Mouse (Mus musculus): ENCODE data around the gene Lca5l.
"Not testable (repeated sequence)": the region's sequence is repeated elsewhere in the genome, so short reads cannot be mapped to it uniquely, and the experiment has no call there.

The Lca5l gene

DNA sequence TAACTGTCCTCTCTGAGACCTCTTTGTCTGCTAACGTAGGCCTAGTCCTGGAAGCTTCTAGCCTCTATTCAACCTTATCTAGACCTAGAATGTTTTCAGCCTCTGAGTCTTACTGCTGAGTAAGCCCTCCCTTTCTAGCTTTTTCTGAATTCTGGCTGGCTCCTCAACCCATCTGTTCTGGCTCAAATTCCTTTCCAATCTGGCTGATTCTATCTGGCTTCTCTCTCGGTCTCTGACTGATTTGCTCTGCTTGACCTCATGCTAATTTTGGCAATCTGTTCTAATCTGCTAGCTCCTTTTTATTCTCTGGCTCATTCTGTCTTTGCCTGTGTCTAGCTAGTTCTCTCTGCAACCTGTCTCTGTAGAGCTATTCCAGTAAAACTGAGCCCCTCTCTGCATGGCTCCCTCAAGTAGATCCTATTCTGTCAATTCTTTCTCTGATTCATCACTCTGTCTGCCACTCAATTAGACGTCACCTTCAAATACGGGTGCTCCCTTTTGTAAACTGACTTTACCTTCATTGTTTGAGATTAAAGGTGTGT, 26.3 kb downstream of the Lca5l start:
- DNase-seq (ENCODE audit: low spot score): no peak

- no peak for DNase-seq (ENCODE audit: low spot score)
These were observed 30.7 kb downstream of the Lca5l start for GRCm38 (mm10) chr16:96161336-96161735.

DNA sequence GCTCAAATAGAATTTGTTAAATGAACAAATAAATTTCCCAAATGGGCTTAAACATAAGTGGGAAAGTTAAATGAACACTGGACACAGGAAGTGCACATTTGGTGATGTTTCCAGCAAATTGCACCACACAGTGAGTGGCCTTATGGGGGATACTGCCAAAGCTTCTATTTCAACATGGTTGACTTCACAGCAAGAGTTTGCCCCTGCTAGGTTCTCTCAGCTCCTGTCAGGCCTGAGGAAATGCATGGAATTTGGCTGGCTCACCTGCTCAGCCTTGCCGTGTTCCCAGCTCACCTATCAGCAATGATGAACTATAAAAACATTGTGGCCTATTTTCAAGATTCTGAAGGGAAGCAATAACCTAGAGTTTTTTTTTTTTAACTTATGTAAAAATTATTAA, 31.1 kb downstream of the Lca5l start:
- no peak for DNase-seq (ENCODE audit: low spot score)

GRCm38 (mm10) chr16:96159794-96160346, 32.2 kb downstream of the Lca5l start:
- no peak for DNase-seq (ENCODE audit: low spot score)

GRCm38 (mm10) chr16:96159091-96159731, 32.9 kb downstream of the Lca5l start:
- peak; percentile 63 for DNase-seq (ENCODE audit: low spot score)

GRCm38 (mm10) chr16:96158511-96159080, 33.5 kb downstream of the Lca5l start:
- DNase-seq (ENCODE audit: low spot score): no peak

- DNase-seq (ENCODE audit: low spot score): no peak
These were observed 34.9 kb downstream of the Lca5l start for GRCm38 (mm10) chr16:96157171-96157570.

- DNase-seq (ENCODE audit: low spot score): peak; percentile 44
These were observed 36.1 kb downstream of the Lca5l start for GRCm38 (mm10) chr16:96156019-96156418.

- DNase-seq (ENCODE audit: low spot score): no peak
These were observed 37.6 kb downstream of the Lca5l start for GRCm38 (mm10) chr16:96154476-96154875.

GRCm38 (mm10) chr16:96151551-96151950, 40.5 kb downstream of the Lca5l start:
- DNase-seq (ENCODE audit: low spot score): peak; percentile 83

DNA sequence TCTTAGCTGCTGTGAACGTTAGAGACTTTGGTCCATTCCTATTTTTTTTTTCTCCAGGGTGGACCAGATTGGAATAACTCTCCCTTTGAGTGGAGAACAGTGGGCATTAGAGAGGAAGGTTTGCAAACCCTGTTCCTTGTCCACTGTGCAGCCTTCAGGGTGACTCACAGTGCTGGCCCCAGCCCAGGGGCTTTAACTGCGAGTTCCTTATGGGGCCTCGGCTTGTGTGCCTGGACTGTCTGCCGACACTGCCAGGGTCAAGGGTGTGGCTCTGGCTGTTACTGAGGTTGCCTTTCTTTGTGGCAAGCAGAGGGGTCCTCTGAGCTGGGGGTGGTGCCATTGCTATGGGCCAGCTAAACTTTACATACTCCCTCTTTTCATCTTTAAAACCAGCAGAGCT, 41.1 kb downstream of the Lca5l start:
- peak; percentile 84 for DNase-seq (ENCODE audit: low spot score)

DNA sequence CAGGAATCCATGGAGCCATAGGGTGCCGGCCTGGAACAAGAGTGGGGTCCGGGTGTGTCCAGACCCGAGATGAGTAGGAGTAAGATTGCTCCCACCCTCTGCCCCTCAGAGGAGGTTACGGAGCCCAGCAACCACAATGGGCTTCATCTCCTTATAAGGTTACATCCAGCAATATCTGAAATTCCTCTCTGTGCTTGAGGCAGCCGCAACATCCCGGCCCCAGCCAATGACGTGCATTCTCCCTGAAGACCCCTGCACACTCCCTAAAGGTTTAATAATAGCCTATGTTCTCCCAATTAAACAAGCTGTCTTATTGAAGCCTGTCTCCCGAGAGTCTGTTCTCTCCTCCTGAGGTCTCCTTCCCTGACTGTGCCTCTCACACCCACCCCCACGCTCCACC, 42.8 kb downstream of the Lca5l start:
- no peak for DNase-seq (ENCODE audit: low spot score)

GRCm38 (mm10) chr16:96148834-96149233, 43.2 kb downstream of the Lca5l start:
- DNase-seq (ENCODE audit: low spot score): peak; percentile 47

DNA sequence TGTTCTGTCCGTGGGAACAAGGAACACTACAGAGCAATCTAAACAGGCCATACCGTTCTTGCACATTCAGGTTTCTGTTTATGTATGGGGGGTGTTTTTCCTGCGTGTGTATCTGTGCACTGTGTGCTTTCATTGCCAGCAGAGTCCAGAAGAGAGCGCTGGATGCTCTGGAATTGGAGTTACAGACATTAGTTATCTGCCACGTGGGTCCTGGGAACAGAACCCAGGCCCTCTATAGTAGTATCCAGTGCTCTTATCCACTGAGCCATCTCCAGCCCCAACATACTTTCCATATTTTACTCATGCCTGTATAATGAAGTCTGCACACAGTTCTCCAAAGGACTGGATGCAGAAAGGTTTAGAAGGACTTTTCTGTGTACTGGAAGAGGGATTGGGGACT, 46.3 kb downstream of the Lca5l start:
- DNase-seq (ENCODE audit: low spot score): no peak

DNA sequence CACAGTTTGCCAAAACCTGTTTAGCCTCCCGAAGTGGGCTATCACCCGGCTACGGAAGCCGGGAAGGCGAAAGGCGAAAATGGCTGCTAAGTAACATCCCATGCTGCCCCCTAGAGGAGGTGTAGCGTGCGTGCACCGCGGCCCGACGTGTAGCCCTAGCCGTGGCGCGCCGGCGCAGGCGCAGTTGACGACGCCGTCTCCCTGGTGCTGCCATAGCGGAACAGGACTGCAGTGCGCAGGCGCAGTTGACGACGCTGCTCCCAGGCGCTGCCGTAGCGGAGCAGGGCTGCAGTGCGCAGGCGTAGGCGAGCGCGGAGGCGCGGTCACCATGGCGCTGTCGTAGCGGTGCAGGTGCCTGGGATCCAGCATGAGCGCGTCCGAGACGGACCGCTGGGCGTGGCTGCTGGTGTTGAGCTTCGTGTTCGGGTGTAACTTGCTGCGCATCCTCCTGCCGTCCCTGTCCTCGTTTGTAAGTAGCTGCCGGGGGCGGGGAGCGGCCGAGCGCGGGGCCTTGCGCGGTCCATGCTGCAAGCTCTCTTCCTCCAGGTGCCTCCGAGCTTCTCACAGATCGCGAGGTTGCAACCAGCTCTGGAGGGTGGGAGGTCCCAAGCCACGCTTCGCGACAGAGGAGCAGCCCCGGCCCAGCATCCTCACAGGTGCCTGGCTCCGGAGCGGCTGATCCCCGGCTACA, 46.8 kb downstream of the Lca5l start, which contains the start of gene Wrb:
Gene Wrb, plus strand, starts transcription at position 298 of the 691 bp plus-strand sequence.
- DNase-seq (ENCODE audit: low spot score): peak; percentile 100

- not testable (repeated sequence) for DNase-seq (ENCODE audit: low spot score)
These were observed 47.3 kb downstream of the Lca5l start for GRCm38 (mm10) chr16:96144748-96145109.

DNA sequence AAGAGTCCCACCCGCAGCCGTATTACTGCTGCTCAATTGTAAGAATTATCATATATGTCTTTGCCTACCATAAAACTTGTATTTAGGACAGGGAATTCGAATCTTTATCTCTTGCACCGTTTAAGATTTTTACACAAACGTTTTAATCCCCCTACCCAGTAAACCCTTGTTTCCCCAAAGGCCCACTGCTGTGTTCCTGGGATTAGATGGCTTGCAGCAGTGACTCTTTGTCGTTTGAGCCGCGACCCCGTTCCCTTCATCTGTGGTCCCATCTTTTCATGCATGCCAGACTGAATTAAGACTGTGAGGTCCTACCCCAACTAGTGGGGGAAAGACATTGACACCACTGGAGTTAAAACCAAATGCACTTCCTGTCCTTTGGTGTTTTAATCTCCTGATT, 63.6 kb downstream of the Lca5l start:
- no peak for DNase-seq (ENCODE audit: low spot score)

DNA sequence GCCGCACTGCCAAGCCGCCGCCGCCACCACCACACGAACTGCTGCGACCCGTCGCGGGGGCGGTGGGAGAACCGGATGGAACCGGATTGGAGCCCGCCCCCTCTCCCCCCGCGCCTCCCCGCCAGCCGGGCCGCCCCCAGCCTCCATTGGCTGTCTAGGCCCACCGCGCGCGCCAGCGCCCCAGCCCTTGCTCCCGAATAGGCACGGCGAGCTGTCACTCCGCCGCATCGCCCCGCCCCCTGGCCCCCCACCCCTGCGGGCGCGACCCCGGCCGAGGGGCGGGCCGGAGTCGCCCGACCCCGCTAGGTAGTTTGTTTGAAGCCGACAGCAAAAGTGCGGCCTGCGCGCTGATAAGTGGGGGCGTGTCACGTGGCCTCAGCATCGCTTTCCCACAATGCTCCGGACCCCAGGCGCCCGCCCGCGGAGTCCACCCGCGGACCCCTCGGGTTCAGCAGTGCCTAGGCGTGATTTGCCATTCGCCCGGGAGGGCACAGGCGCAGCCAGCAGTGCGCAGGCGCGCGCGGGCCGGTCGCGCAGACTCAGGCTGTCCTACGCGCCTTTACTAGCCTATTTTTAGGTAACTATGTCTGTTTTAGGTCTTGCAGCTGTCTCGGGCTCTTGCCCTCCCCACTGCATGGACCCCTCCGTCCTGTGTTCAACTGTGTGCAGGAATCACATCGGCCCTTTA, 64.3 kb downstream of the Lca5l start, which contains the start of gene Hmgn1:
Gene Hmgn1, minus strand, starts transcription at position 73 of the 688 bp plus-strand sequence.
- peak; percentile 96 for DNase-seq (ENCODE audit: low spot score)

- no peak for DNase-seq (ENCODE audit: low spot score)
These were observed 64.8 kb downstream of the Lca5l start for GRCm38 (mm10) chr16:96127288-96127656.

GRCm38 (mm10) chr16:96126684-96127171, 65.3 kb downstream of the Lca5l start:
- peak; percentile 59 for DNase-seq (ENCODE audit: low spot score)

GRCm38 (mm10) chr16:96120022-96120623, 71.9 kb downstream of the Lca5l start:
- no peak for DNase-seq (ENCODE audit: low spot score)

GRCm38 (mm10) chr16:96114729-96115128, 77.3 kb downstream of the Lca5l start:
- no peak for DNase-seq (ENCODE audit: low spot score)

All from urinary bladder, postnatal 14 days (tissue).